Mouse (Mus musculus): ENCODE results near the gene Acsm4. TPM values are rescaled to one million over a fixed set of nuclear protein-coding genes. Genes with fewer than 3 reads are reported as not detected.
"Not testable (repeated sequence)": the region's sequence is repeated elsewhere in the genome, so short reads cannot be mapped to it uniquely, and the experiment has no call there.

Gene Acsm4
- polyA plus RNA-seq, 1 experiment from 2014 or later: not detected

GRCm38 (mm10) chr7:119739798-119740468 is 50.1 kb downstream of the Acsm4 start:
- H3K36me3 ChIP-seq (ENCODE audit: inconsistent target); H3K79me2 ChIP-seq (ENCODE audit: inconsistent target); H3K27ac ChIP-seq; H3K4me3 ChIP-seq (ENCODE audit: inconsistent target): not testable (repeated sequence)
- WGBS (ENCODE audit: missing documents): 1% methylated on average over 12 of the region's 44 CpGs

DNA sequence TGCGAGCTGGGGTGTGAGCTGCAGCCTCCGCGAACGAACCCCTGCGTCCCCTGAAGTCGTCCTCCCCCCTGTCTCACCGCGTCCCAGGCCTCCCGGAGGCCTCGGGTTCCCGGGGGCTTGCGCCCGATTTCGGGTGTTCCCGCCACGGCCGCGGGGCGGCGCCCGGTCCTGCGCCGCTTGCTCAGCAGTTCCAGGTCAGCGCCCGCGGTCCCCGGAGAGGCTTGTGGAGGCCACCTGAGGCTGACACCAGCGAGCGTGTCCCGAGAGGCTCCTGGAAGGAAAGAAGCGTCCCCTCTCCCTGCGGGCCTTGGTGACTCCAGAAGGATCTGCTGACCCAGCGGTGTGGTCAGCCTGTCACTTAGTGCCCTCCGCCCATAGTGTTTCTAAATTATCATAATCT is 54.5 kb downstream of the Acsm4 start:
- 17% methylated on average over 34 of the region's 34 CpGs for WGBS (ENCODE audit: missing documents)
- Histone ChIP-seq H3K27ac (no peak overlapping the region), H3K4me3 (ENCODE audit: inconsistent target) (no peak overlapping the region)

GRCm38 (mm10) chr7:119745869-119746268 is 56.0 kb downstream of the Acsm4 start:
- Histone ChIP-seq H3K27ac (no peak overlapping the region), H3K79me2 (ENCODE audit: inconsistent target) (no peaks in the 10 kb centered on the region), H3K36me3 (ENCODE audit: inconsistent target) (no peaks in the 10 kb centered on the region), H3K4me3 (ENCODE audit: inconsistent target) (no peak overlapping the region)
- 85% methylated on average over 1 of the region's 1 CpGs for WGBS (ENCODE audit: missing documents)

More for the DNA sequence above, 54.5 kb downstream of the Acsm4 start:
- no peaks in the 10 kb centered on the region for H3K79me2 ChIP-seq (ENCODE audit: inconsistent target)
- H3K36me3 ChIP-seq (ENCODE audit: inconsistent target): no peaks in the 10 kb centered on the region

GRCm38 (mm10) chr7:119748761-119749160 is 58.9 kb downstream of the Acsm4 start:
- Histone ChIP-seq H3K4me3 (ENCODE audit: inconsistent target) (no peak overlapping the region), H3K27ac (no peak overlapping the region), H3K36me3 (ENCODE audit: inconsistent target) (no peaks in the 10 kb centered on the region), H3K79me2 (ENCODE audit: inconsistent target) (no peaks in the 10 kb centered on the region)
- WGBS (ENCODE audit: missing documents): 67% methylated on average over 1 of the region's 2 CpGs

GRCm38 (mm10) chr7:119749942-119750341 is 60.1 kb downstream of the Acsm4 start:
- 59% methylated on average over 2 of the region's 2 CpGs for WGBS (ENCODE audit: missing documents)
- Histone ChIP-seq H3K4me3 (ENCODE audit: inconsistent target) (no peak overlapping the region), H3K36me3 (ENCODE audit: inconsistent target) (no peaks in the 10 kb centered on the region), H3K79me2 (ENCODE audit: inconsistent target) (no peaks in the 10 kb centered on the region), H3K27ac (no peak overlapping the region)

- Histone ChIP-seq H3K36me3 (ENCODE audit: inconsistent target) (no peaks in the 10 kb centered on the region), H3K27ac (no peak overlapping the region), H3K79me2 (ENCODE audit: inconsistent target) (no peaks in the 10 kb centered on the region), H3K4me3 (ENCODE audit: inconsistent target) (no peak overlapping the region)
- WGBS (ENCODE audit: missing documents): 80% methylated on average over 1 of the region's 1 CpGs
Measured at GRCm38 (mm10) chr7:119753696-119754095, 63.9 kb downstream of the Acsm4 start.

GRCm38 (mm10) chr7:119760527-119760951 is 70.7 kb downstream of the Acsm4 start, which contains the start of gene Acsm3:
Gene Acsm3 (plus strand): TSS chr7:119760923.
- H3K36me3 ChIP-seq (ENCODE audit: inconsistent target): no peaks in the 10 kb centered on the region
- H3K79me2 ChIP-seq (ENCODE audit: inconsistent target): no peaks in the 10 kb centered on the region
- no peak within 1 kb of the TSS for H3K27ac ChIP-seq
- no peak within 1 kb of the TSS for H3K4me3 ChIP-seq (ENCODE audit: inconsistent target)
- WGBS (ENCODE audit: missing documents): 67% methylated on average over 10 of the region's 11 CpGs

GRCm38 (mm10) chr7:119762166-119762697 is 72.4 kb downstream of the Acsm4 start:
- H3K4me3 ChIP-seq (ENCODE audit: inconsistent target): no peak overlapping the region
- H3K79me2 ChIP-seq (ENCODE audit: inconsistent target): no peaks in the 10 kb centered on the region
- 74% methylated on average over 4 of the region's 4 CpGs for WGBS (ENCODE audit: missing documents)
- no peak overlapping the region for H3K27ac ChIP-seq
- no peaks in the 10 kb centered on the region for H3K36me3 ChIP-seq (ENCODE audit: inconsistent target)

Other genes with a start within 250 kb of the Acsm4 start
- not detected in 3 replicates for gene Gp2, start 230.7 kb upstream of the Acsm4 start, polyA plus RNA-seq (2018)
- gene Umod, start 210.7 kb upstream of the Acsm4 start, polyA plus RNA-seq (2018): not detected in 3 replicates
- gene Acsm5, start 170.6 kb upstream of the Acsm4 start, polyA plus RNA-seq (2018): not detected in 3 replicates
- gene Pdilt, start 166.5 kb upstream of the Acsm4 start, polyA plus RNA-seq (2018): not detected in 3 replicates
- gene Acsm2, start 135.7 kb upstream of the Acsm4 start, polyA plus RNA-seq (2018): not detected in 3 replicates
- not detected in 3 replicates for gene Acsm1, start 83.0 kb upstream of the Acsm4 start, polyA plus RNA-seq (2018)
- gene Thumpd1, start 30.8 kb downstream of the Acsm4 start, polyA plus RNA-seq (2018): 25.7 to 44.7 TPM (median 38.1 TPM) in 3 replicates
- not detected in 3 replicates for gene Acsm3, start 70.9 kb downstream of the Acsm4 start, polyA plus RNA-seq (2018)
- 4.2 to 6.7 TPM (median 6.3 TPM) in 3 replicates for gene Rexo5, start 104.0 kb downstream of the Acsm4 start, polyA plus RNA-seq (2018)
- 3.4 to 5.9 TPM (median 3.4 TPM) in 3 replicates for gene Eri2, start 104.0 kb downstream of the Acsm4 start, polyA plus RNA-seq (2018)
- 6.2 to 21.0 TPM (median 8.1 TPM) in 3 replicates for gene Lyrm1, start 205.8 kb downstream of the Acsm4 start, polyA plus RNA-seq (2018)
- gene Dcun1d3, start 206.3 kb downstream of the Acsm4 start, polyA plus RNA-seq (2018): 6.6 to 9.8 TPM (median 9.0 TPM) in 3 replicates

Measured in macrophage (primary cell).